Mouse (Mus musculus) urinary bladder, postnatal 4 days (tissue): ENCODE results near the gene Aff1.

Experiments
- DNase-seq, 2 experiments: peaks; one replicate each; pipeline ENCODE4 v3.0.0; 2021 to 2022; ENCODE audit warnings: low spot score in 2 of 2

The Aff1 gene

DNA sequence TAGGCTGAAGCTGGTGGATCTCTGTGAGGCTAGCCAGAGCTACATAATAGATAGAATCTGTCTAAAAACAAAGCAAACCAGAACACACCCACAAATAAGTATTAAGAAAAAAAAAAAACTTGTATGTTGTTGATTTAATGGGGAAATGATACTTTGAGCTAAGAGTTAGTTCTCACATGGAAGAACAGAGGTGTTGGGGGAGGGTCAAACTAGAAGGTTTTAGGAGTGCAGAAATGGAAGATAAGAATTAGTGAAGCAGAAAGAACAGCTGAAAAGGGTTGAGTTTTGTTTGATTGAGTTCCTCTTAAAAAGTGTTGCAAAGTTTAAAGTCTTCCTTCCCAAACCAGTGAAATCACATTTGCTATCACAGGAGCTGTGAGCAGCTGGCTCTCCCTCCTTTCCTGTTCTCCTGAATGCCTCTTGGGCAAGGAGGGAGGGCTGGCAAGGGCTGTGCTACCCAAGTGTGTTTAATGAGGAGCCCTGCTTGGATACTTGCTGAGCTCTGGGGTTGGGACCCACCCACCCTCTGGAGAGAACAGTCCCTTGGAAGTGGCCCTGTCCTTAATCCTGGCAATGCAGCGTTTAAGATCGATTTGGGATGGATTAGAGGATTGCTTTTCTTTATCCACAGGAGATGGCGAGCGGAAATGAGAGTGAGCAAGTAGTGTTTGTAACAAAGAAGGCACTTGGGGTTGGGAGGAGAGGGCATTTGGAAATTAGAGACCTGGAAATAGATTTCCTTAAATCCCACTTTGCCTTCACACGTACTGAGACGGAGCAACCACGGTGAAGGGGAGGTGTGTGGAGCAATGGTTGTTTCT is 57.5 kb downstream of the Aff1 start:
- no peak for DNase-seq

GRCm38 (mm10) chr5:103752665-103753510 is 60.7 kb downstream of the Aff1 start:
- DNase-seq, result no peak

- DNase-seq, result peak; percentile 86 to 87
Observed at GRCm38 (mm10) chr5:103753511-103754329, 61.5 kb downstream of the Aff1 start.

GRCm38 (mm10) chr5:103754330-103755134 is 62.4 kb downstream of the Aff1 start:
- DNase-seq, result no peak

- DNase-seq, result no peak
Observed at GRCm38 (mm10) chr5:103755135-103755487, 62.9 kb downstream of the Aff1 start.

DNA sequence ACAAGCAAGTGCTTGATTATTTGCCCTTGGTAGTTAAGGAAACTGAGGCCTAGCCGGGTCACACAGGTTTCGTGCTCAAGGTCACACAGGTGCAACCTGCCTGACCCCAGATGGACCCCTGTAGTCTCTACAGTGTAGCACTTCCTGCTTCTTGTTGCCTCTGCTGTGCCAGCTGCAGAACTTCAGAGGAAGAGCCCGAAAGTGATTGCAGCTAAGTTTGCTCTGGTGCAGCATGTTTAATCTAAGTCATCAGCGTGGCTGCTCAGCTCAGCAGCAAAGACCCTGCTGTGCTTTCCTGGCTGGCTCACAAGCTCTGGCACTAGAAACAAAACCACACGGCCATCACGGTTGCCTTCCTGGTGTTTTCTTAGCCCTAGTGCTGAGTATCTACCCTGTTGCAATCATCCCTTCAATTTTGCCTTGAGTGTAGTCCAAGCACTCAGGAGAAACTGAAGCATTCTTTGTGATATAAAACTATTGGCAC is 64.1 kb downstream of the Aff1 start:
- DNase-seq, result no peak

DNA sequence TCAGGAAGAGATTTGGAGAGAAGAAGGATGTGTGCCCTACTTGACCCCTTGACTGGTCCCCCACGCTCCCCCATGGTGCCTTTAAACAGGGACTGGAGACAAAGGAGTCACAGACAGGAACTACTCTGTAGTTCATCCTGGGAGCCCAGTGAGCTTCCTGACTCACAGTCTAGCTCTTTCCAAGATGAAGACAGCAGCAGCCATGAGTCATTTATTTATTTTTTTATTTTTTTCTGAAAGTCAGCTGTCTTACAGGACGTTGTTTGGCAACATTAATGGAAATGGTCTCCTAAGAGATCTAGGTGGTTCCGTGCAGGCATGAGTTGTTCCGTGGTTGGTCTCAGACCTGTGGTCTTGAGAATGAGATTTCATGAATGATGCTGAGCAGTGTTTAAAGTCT is 66.3 kb downstream of the Aff1 start:
- DNase-seq, result no peak

DNA sequence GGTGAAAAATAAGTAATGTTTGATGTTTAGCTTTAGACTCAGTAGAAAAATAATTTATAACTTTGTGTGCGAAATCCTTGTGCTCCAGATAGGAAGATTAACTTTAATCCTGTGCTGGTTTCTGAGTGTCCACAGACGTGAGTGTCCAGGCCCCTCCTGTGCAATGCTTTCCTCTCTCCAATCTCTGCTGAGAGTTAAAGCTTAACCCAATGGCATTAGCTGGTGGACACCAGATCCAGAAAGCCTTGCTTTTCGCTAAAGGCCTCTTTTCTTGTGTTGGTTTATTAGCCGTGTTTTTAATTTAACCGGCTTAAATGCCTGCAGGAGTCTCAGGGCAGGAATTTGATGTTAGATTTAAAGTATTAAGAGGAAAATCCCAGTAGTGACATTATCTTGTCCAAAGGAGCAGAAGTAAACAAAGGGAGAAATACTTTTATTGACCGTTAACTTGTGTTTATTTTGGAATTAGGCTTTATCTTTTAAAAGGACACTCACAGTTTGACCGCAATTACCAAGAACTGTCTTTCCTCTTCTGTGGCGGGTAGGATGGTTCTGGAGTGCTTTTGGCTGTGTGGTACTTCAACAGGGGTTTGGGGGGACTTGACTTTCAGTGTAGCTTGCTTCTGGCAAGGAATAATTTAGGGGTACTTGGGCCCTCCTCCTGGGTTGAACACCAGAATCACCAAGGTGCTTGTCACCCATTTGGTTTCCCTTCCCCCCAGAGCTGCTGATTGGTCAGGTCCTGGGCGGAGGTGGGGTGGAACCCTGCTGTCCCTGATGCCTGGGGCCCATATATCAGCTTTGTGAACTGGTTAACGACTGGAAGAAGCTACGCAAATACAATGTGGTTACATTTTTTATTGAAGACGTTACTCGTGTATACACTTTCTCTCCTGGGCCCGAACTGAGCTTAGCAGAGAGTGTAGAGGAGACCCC is 67.6 kb downstream of the Aff1 start:
- no peak for DNase-seq

DNA sequence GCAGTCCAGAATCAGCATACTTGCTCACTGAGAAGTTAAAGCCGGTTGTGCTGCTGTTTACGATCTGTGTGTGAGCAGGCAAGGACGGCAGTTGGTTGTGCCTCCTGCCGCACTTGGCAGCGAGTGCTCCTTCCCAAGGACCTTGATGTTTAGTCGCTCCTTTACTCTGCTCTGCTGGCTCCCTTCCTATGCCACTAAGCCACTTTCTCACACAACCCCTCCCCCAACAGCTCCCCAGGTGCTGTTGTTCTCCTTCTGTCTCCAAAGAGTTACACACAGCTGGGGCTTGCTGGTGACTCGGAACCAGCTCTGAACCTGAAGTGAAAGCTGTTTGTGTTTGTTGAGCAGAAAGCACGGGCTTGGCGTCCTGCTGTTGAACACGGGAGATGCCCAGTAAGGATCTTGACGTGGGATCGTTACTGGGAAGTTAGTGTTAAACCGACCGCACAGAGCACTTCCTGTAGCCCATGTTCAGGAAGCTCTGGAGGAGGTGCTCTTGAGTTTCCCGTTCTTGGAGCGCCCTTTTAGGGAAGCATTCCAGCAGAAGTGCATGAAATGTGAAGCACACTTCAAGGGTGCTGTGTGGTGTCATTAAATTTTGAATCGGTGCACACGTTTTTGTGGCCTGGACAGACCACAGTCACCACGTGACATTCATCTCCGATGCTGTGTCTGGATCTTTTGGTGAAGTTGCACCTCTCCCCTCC is 68.4 kb downstream of the Aff1 start:
- no peak for DNase-seq

DNA sequence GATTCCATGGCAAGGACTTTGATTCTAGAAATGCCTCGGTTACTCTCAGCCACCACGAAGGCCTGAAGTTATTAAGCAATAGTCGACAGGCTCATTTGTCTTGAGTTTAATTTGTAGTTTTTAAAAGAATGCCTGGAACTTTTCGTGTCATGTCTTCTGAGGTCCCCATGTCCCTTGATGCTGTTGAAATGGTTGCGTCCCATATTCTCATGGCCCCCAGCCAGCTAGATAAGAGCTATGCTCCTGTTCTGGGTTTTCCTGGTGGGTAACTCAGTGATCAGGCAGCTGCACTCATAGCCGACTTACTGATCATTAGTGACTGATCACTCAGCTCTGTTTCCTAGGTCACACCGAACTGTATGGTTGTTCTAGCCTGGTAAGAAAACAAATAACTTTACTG is 69.6 kb downstream of the Aff1 start:
- DNase-seq, result no peak

- no peak for DNase-seq
Observed at GRCm38 (mm10) chr5:103762850-103763254, 70.7 kb downstream of the Aff1 start.

GRCm38 (mm10) chr5:103765356-103765755 is 73.2 kb downstream of the Aff1 start:
- DNase-seq, result no peak

- DNase-seq, result no peak
Observed at GRCm38 (mm10) chr5:103765758-103766431, 73.7 kb downstream of the Aff1 start.

GRCm38 (mm10) chr5:103766432-103766815 is 74.2 kb downstream of the Aff1 start:
- no peak for DNase-seq

DNA sequence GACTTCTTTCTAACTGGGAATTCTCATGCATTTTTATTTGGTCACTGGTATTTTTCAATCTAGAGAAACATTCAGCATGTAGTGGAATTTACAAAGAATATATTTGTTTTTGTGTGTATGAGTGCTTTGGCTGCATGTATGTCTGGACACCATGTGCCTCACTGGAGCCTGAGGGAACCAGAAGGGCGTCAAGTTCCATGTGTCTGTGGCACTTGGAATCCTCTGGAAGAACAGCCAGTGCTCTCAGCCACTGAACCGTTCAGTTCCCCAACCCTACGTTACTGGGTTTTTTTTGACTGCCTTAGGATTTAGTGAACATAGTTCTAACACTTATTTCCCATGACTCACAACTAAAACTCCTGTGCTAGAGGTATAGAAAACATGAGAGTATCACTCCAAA is 76.8 kb downstream of the Aff1 start:
- no peak for DNase-seq

GRCm38 (mm10) chr5:103769701-103770100 is 77.5 kb downstream of the Aff1 start:
- DNase-seq, result no peak

DNA sequence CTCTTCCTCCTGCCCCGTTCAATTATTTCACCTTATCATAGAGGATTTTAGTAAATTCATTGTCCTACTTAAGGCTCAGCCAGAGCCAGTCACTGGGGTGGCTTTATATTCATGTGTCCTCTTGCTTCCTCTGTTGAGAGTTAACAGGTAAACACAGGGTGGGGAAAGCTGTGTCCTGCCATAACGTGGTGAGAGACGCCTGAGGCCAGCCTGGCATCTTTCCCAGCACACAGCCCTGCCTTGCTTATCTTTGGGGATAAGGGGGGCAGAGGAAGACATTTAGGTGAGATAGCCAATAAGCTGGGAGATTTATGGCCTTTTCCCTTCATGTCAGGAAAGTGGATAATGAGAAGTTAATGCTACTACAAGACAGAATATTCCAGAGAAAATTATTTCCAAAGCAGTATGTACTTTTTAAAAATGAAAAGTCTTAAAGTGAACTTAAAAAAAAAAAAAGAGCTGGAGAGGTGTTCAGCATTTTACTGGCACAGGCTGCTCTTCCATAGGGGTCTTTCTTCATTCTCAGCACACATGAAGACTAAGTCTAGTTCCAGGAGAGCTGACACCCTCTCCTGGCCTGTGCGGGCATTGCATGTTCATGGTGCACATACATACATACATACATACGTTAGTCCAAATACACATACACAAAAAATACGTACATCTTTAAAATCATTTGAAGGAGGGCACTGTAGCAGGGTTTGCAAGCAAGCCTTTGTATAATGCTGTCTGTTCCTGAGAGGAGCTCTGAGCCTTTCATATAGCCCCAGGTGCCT is 78.5 kb downstream of the Aff1 start:
- DNase-seq, result no peak

DNA sequence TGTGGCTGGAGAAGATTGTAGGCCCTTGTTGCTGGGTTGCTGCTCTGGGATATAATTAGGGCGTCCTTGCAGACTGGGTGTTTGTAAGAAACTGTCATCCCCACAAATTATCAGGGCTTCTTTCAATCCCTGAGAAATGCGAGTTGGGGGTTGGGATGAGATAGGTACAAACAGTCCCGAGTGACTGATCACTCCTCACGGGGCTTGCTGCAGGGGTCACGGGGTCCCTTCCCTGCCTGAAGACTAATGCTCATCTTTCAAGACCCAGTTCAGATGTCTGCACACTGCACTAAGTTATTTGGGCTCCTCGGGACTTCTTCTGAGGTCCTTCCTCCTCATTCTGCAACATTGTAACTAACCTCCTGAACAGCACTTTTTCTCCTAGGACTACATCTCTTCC is 79.2 kb downstream of the Aff1 start:
- no peak for DNase-seq
